Mouse (Mus musculus): ENCODE data around the gene Plk1.

Gene Plk1

DNA sequence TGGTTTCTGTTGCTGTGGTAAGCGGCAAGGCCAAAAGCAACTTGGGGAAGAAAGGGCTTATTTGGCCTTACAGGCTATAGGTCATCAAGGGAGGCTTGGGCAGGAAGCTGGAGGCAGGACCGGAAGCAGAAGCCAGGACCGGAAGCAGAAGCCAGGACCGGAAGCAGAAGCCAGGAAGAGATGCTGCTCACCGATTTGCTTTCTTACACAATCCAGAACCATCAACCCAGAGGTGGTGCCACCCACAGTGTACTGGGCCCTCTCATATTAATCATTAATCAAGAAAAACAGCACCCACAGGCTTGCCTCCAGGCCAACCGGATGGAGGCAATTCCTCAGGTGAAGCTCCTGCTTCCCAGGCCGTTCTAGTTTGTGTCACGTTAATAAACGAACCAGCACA is 37.5 kb downstream of the Plk1 start:
- DNase-seq = peak; percentile 63

DNA sequence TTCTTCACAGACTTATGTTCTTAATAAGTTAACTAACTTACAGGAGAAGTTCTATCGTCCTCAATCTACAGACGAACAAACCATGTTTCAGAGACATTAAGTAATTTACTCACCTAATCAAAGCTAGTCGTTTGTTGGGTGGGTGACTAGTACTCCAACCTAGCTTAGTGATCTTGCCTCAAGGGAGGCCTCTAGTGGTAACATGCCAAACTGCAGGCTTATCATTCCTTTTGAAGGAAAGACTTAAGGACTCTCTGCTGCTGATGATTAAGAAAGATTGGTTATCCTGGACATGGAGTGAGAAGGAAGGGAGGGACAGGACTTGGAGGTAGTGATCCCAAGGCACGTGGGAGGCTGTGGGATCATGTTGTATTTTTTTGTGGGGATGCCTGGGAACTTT is 38.1 kb downstream of the Plk1 start:
- peak; percentile 77 for DNase-seq

DNA sequence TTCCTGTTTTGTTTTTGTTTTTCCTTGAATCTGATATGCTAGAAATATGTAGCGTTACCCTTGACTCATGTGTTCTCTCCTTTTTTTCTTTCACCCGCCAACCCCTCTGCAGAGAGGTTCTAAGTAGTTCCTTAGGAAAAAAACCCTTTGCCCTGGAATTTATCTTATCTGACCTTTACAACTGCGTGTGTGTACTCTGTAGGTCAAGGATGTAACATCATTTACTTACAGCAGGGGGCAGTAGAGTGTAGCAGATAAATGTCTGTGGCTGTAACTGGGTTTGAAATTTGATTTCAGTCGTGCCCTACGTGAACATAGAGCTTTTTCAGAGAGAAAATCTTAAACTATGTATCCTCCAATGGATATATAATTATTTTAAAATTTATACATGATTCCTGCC is 40.1 kb downstream of the Plk1 start:
- peak; percentile 49 for DNase-seq

DNA sequence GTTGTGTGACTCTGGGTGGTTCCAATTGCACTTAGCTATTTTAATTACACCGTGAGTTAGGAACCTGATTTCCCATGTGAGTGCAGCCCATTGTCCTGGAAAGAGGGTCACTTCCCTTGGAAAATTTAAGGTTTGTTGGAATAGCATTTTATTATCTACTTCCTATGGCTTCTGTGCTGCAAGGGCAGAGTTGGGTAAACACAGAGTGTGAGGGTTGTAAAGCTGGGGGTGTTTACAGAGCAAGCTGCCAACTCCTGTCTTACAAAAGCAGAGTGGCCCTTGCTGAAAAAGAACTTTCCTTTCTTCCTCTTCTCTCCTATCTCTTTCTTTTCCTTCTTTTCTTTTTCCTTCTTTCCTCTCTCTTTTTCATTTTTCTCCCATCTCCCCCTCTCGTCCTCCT is 44.7 kb downstream of the Plk1 start:
- DNase-seq = no peak

DNA sequence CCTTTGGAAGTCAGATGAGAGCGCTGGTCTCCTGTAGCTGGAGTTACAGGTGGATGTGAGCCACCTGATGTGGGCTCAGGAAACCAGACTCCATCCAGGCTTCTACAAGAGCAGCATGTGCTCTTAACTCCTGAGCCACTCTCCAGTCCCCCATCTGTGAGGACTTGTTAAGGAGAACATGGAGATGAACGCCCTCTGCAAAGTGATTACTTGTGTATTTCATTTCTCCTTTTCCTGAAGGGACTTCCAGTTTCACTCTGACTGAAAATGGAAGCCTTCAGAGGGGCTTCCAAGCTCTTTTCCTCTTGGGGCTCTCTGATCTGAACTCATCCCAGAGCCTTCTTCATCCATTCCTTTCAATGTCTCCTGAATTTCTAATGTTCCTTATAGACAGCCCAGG is 46.9 kb downstream of the Plk1 start:
- no peak for DNase-seq

GRCm38 (mm10) chr7:122208276-122209021 is 49.2 kb downstream of the Plk1 start:
- DNase-seq = no peak

DNA sequence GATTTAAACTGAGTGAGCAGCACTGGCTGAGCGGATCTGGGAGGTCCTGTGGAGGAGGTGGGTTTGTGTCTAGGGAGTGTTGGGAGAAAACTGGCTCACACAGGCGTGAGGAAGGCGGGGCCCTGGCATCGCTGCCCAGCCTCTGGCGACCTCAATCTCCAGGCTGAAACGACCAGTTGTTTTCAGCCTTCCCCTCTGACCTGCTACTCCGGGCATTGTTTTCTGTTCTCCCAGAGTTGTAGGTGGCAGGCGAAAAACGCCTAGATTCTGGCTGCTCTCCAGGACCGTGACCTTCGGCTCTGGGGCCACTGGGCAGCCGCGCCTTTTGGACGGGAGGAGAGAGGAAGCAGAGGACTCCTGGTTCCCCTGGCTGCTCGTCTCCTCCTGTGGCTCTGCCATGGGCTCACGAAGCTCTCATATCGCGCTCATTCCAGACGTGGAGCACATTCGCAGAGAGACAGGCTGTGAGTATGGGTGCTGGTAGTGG is 60.1 kb downstream of the Plk1 start, which contains the start of gene Chp2:
Gene Chp2 (plus strand): TSS at position 182 of the 487 bp plus-strand sequence.
- peak; percentile 32 for DNase-seq

Measured in kidney, adult 9 months (tissue).